Mouse (Mus musculus) left cerebral cortex, adult 8-10 months (tissue): Measurements from ENCODE around the gene Aff3. TPM values are rescaled to one million over a fixed set of nuclear protein-coding genes. Genes with fewer than 3 reads are reported as not detected.

Source experiments
- DNase-seq, 2 experiments: peaks; one replicate each; pipeline ENCODE4 v3.0.0; 2022; ENCODE audit warnings: low spot score in 2 of 2
- total RNA-seq, 4 experiments: library from RNA; stranded (reverse); gene quantifications; 2 replicates each; pipeline ENCODE4 v1.2.4; 2022

The Aff3 gene
- total RNA-seq, 4 experiments from 2014 or later: 96.9 to 118 (median 107) TPM

DNA sequence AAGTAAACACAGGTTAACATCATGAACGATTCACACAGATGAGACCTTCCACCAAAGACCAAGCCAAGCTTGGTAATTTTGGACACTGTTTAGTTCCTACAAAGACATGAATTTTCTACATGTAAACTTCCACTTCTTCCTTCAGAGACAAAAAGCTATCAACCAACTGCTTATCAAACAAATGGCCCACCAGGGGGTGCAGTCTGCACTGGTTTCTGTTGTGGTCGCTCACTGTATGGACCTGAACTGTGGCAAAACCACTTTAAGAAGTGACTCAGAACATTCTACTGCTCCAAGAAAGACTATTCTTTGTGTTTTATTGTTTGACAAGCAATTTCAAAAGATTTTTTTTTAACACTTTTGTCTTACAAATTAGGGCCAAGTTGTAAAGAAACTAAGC, 271.8 kb downstream of the Aff3 start:
- no peak for DNase-seq

DNA sequence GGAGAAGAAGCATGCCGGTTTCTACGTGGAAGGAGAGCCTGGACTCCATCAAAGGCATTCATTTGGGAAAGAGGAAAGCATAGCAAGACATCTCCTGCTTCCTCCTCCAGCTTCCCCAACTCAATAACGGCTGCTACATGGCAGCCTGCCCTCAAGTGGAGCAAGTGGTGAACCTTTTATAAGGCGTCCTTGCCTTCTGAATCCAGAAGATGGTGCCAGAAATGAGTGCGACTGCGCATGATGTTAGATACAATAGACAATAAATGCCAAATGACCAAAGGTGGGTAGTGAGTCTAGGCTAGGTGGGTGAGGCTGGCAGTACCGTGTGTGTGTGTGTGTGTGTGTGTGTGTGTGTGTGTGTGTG, 273.9 kb downstream of the Aff3 start:
- no peak for DNase-seq

DNA sequence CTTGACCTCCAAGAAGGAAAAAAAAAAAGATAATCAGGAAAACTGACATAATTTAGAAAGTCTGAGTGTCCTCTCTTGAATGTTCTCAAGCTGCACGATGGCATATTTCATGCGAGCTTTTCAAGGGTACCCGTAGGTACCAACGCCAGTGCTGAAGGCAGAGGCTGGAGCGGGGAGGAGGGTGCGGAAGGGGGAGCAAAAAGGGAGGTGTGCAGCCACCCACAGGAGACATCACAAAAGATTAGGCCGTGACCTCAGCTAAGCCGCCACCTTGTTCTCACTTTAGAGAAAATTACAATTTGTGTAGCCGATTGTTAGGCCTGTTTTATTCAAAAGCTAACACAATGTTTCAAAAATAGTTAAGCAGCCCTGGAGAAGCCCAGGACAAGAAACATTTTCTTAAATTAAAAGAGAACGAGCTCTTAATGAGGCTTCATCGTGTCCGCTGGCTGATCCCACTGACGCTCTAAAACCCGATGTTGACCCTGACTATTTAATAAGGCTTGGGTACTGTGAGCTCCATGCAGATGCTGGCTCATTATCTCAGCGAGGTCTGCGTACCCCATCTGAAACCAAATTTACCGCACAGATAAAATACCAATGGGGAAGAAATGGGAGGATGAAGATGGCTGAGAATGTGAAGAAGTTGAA, 274.4 kb downstream of the Aff3 start:
- DNase-seq: no peak

DNA sequence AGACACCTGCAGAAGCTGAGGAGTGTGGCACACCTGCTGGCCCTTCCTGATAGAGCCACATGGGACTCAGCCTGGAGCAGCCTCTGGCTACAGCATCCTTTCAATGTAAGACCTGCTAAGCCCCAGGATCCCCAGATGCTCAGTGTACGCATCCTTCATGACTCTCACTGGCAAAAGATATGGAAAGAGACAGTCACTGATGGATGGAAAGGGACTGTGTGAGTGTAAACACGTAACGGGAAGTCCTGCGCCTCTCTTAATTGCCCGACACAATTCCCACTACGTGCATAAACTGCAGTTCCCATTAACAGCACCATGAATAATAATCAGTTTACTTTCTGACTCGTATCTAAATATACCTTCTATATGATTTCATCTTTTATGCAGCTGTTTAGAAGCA, 275.2 kb downstream of the Aff3 start:
- no peak for DNase-seq

DNA sequence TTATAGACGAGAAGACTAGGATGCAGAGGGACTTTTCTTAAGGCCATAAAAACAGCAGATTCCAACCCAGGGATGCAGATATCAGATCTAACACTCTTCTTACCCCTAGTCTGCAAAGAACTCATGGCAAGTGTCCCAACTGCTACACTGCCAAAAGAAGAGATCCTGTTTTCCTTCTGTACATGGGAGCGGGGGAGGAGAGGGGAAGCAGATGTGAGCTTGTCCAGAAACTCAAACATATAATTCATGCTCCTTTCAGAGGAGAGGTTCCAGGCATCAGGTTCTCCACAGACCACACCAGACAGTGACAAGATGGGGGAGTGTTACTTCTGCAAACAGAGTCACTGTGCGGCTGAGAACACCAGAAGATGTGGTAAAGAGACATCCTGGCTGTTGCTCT, 276.3 kb downstream of the Aff3 start:
- no peak for DNase-seq

DNA sequence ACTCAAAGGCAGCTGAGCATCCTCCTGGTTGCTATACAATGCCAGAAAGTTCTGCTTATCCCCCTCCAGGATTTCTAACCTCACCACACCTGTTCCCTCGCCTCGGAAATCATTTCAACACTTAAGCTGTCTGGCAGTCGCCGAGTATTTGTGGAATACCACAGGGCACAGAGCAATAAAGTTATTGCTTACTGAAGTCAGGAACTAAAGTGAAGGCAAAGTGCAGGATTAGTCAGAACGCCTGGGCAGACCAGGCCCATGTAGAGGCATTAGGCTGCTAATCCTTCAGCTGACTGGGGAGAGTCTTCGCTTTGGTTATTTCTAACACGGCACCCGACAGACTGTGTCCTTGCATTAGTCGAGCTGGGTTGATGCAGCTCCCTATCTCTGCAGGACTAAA, 277.3 kb downstream of the Aff3 start:
- DNase-seq: no peak

DNA sequence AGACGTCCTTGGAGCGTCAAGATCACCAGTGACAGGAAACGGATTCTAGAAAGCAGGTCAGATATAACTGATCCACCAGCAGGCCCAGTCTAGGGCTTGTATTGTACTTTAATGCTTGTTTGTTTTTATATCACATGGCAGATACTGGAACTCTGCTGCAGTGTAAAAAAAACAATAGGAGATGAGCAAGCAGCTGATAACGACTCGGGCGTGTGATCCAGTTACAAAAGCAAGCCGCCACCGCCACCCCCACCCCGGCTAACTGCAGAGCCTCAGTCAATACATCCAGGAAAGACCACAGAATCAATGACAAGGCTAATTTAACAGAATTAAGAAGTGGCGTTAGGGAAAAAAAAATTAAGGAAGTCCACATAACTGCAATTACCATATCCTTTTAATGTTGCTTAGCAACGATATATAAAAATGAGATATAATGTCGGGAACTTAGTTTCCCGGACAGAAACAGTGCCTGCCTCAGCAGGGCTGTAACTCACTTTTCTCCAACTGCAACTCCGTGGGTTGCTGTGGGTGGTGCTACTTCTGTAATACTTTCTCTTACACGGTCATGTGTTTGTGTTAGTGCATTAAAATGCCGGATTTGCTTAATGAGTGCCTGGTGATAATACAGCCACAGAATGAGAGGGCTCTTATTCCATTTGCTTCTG, 280.2 kb downstream of the Aff3 start:
- no peak for DNase-seq

DNA sequence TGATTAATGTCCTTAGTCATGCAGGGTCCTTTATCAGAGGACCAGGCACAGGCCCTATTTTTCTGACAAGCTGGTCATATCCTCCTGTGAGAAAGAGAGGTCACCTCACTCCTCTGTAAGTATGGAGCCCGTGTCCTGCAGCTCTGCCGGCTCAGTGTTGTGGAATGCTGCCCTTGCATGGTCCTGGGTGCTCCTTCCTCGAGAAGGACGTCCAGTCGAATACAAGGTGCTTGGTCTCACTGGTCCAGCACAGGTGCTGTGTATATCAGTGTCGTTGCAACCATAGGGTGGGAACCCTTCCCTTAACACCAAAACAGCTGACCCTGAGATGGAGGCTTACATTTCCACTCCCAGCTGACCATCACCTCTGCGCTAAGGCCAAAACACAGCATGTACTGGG, 280.7 kb downstream of the Aff3 start:
- DNase-seq: no peak

DNA sequence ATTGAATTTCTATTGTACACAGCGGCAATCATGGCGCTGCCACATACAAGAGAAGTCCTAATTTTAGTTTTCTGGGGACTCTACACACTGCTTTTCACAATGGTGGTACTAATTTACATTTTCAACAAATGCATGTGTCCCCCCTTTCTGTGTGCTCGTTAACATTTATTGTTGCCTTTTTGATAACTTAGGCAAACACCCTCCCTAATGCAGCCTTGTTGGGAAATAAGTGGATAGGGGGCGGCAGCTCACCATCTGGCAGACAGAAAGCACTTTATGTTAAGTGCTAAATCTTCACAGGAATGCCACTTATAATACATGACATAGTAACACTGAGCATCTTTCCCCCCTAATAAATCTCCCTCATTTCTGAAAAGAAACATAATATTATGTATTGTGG, 282.1 kb downstream of the Aff3 start:
- DNase-seq: no peak

DNA sequence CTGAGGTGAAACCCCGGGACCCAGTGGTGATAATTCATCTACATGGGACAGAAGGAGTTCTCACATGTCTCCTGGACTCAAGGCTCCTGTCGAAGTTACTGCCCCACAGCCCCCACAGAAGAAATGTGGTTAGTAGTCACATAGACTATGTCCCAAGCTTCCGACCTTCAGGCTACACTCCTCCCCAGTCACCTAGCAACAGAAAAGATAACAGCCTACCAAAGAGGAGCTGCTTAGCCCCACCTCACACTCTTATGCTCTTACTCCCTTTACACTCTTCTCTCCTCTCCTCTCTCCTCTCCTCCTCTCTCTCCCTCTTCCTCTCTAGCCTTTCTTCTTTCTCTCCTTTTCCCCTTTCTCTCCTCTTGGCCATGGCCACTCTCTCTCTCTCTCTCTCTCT, 286.8 kb downstream of the Aff3 start:
- DNase-seq: no peak

DNA sequence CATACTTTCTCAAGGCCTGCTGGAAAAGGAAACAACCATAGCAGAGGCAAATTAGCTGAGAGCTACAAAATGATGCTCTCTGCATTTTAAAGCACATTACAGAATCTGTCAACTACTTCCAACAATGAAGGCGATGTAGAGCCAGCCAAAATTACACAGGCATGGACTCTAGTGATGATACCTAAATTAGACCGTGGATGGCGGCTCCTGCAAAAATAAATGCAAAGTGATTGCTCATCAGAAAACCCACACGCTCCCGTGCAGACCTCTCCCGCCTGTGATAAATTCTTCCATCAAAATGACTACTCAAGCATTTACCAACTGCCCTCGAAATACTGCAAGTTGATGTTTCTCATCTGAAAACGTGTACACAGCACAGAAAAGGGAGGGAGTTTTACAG, 295.6 kb downstream of the Aff3 start:
- DNase-seq: peak in 1 of 2 experiments; percentile 50

DNA sequence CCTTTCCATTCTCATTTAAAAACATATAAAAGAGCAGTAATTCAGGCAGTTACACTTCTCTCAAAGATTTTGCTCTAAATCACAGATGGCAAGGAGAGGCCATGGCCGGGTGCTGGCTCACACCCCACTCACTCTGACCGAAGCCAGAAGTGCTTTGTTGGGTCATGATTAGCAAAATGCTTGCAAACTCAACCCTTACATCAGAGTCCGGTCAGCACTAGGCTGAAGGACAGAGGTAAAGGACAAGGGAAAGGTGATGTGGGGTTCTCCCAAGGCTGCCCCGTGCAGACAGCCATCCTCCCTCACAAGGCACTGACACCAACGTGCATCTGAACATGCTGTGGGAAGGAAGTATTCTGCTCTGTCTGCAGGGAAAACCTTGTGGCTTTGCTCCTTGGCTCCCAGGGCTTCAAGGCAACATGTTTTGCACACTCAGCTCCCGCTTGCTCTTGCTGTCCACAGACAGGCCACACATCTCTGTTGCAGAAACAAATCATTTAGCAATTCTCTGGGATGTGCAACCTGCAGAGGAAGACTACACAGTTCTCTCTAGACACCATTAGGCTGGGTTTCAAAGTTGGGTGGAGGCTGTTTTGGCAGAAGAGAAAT, 296.6 kb downstream of the Aff3 start:
- DNase-seq: no peak

DNA sequence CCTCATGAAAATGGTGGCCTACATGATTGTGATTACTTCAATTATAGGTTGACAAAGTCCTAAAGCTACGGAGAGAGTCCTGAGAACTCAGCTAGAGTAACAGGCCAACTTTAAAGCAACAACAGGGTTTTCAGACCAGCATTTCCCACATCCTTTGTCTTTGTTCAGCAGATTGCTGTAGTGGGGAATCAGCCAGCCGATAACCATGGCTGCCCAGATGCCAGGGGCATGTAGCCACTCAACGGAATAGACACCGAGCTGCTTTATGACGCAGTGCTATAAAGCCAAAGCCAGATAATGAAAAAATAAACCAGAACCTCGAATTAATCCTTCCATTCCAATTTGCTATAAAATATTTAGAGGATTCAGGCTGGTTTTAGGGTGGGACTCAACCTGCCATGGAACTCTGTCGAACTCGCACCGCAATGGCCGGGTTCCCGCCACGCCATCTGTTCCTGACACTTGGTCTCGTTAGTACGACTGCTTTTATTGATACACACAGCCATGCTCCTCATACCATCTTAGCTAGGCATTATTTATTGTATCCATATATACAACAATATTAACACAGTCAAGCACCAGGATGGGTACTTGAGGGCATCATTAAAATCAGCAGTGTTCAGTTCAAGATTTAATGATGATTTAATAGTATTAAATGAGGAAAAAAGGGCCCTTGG, 297.2 kb downstream of the Aff3 start:
- DNase-seq: no peak

DNA sequence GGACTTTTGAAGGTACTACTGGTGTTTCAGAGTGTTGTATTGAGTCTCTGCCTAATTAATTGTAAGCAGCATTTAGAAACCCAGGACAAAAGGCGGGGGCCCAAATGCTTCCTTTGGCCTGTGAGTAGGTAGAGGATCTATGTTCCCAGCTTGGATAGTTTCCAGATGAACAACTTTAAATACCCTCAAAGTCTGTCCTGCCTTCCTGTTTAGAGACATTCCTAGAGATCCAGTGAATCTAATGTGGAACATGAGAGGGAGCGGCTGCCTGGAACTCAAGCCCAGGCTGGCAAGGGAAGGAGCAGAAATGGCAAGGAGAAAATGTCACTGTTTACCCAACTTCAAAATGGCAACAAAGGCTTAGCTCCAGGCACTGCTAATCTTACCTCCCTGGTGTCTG, 300.9 kb downstream of the Aff3 start:
- DNase-seq: no peak

DNA sequence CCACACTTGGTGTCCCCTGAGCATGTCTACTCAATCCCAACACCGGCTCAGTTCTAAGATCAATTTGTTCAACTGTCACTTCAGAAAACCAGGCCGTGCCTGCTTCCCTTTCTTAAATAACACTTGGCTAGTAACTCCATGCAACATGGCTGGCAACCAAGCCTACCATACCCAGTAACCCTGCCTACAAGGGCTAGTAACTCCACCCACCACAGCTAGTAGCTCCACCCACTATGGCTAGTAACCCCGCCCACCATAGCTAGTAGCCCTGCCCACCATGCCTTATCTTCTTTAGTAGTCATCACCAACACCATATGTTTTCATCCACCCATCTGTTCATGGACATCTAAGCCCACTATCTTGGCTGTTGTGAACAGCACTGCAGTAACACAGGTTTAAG, 302.5 kb downstream of the Aff3 start:
- no peak for DNase-seq

DNA sequence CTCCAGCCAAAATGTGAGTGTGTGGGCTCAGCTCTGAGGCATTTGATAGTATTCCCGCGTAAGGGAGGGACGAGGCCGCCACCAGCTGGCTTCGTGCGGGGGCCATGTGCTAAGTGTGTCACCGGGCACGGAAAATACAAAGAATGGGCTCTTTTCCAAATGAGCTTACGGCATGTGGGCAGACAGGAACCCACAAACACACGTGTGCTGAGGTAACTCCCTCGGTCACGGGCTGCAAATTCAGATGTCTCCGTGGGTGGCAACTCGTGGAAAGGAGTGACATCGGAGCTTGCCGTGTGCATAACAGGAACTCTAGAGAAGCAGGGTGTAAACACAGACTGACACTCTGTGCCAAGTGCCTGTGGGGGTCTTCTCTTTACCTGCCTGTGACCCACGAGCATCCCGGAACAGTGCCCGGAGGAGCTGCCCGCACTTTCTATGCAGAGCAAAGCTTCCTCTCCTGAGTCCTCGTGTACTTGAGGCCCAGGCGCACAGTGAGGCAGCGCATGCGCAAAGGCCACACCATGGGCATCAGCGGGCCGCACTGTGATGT, 305.9 kb downstream of the Aff3 start:
- DNase-seq: peak in 1 of 2 experiments; percentile 85

DNA sequence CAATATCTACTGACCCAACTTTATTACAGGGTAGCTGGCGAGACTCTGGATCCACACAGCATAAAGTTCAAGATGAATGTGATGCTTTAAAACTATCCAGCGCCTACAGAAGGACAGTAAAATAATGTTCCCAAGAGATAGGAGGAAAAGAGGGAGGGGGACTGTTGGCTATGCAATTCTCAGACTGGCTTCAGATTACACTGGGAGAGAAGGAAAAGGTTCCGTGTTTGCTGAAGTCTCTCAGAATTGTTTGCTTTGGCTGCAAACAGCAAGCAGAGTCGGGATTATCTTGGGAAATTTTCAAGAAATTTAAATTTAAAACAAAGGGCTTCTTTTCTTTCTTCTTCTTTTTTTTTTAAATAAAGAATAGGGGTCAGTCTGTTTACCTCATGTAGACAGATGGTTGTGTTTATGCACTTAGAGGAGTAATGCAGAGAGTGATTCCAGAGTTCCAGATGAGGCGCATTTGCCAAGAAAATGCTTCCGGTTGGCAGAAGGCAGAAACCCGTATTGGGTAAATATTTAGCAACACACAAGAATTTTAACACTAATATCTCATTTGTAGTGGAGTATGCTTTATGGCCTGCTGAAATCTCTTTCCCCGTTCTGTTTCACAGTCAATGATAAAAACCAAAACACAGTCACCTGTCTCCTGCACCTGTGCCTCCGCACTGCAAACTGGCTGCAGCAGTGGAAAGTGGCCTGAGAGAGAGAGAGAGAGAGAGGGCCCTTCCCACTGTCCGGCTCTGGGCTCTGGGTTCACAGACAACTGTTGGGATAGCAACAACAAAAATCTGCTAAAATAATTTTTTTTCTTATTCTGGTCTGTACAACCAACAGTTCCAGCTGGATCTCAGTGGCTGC, 306.6 kb downstream of the Aff3 start:
- no peak for DNase-seq

DNA sequence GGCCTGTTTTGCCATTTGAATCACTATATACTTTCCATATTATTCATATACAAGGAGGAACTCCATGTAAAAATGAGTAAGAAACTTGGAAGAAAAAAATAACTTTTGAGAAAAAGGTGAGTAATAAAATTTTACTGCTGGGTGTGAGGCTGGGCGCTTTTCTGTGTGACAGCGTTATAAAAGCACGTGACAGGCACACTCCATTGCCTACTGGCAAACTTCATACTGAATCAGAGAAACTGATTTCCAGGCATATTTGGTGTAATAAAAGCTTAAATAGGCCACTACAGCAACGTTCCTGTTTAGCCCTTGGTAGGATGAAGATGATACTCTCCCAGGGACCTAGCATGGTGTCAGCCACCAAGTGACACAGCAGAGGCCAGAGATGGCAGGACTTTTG, 310.2 kb downstream of the Aff3 start:
- DNase-seq: no peak

DNA sequence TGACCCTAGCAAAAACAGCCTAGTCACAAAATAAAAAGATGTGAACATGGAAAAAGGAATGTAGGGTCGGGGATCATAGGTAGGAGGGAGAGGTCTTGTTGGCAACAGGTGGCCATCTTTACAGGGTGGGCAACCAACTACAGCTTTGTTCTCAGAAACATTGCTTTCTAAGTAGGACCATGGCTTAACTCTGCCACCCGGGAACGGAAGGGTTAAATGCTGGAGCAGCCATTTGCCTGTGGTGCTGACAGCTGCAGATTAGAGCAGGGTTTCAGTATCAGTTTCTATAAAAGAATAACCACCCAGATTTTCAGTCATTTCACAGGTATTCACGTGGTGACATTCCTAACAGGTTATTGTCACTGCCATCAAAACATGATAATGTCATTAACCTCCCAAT, 317.4 kb downstream of the Aff3 start:
- DNase-seq: no peak

DNA sequence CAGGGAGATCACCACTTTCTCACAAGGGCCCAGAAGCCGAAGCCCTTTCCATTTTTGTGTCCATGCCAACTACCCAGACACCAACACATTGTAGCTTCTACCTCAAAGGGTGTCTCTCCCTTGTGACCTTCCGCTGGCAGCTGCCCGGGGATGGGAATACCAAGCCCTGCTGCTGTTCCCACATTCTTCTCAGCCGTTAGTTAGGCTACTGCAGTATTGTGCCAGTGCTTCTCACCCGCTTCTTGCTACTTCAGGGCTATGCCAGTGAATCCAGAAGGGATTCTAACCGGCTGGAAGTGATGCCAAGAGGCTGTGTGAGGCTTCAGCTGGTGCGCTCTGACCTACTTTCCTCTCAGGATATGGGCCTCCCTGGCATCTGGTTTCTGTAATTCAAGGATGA, 330.5 kb downstream of the Aff3 start:
- DNase-seq: peak; percentile 9 to 58

DNA sequence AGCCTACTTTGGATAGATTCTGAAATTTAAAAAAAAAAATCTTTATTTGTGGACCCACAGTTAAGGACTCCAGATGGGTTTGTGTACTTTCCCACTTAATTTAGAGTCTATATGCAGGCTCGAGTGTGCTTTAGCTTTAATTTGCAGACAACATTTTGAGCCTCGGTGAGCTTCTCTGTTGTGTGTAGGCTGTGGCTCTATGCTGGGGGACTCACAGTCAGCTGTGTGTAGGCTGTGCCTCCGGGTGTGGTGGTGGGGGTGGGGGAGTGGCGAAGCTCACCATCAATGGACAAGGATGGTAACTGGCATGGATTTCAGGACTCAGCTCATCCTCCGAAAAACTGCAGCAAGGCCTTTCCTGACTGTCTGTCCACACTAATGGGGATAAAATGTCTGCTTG, 331.8 kb downstream of the Aff3 start:
- peak in 1 of 2 experiments; percentile 34 for DNase-seq
